Comparison of ENCODE assay signal across 8 mouse cellular contexts in genomic region chr19:34550534-34551223, GRCm38 (mm10). TPM values are rescaled to one million over a fixed set of nuclear protein-coding genes. Genes with fewer than 3 reads are reported as not detected.
DNase-seq lines count a peak whose midpoint lies in the region; ATAC-seq and TF ChIP-seq lines count a peak whose summit lies in the region.

Gene Ifit2 (plus strand): TSS chr19:34550694.

- no peak for TF ChIP-seq POLR2A in testis, adult 2 months (IDR thresholded peaks at IDR 0.05; ENCODE audit: control insufficient read depth, low read depth, low read length)

- peak; percentile 91 for ATAC-seq in cerebellum, adult (ENCODE audit: insufficient number of reproducible peaks, low FRiP score, low TSS enrichment)
- peak; percentile 97 for ATAC-seq in forebrain, embryonic 13.5 days
- ATAC-seq in neural tube, embryonic 14.5 days (ENCODE audit: low read depth), result peak; percentile 96

- peak within 1 kb of the TSS; percentile 6; the same call in 1 of the 2 replicates for H3K9ac ChIP-seq in ES-E14 (ENCODE audit: insufficient read depth, low read depth, low read length, poor library complexity, severe bottlenecking)
- H3K9ac ChIP-seq in forebrain, embryonic 13.5 days, result peak within 1 kb of the TSS; percentile 56
- peak within 1 kb of the TSS; percentile 25 for H3K9ac ChIP-seq in neural tube, embryonic 14.5 days (replicated peaks; ENCODE audit: low read depth, low read length)

- 1% methylated on average over 22 of the region's 22 CpGs for WGBS in forebrain, embryonic 13.5 days
- WGBS in neural tube, embryonic 14.5 days, result 3% methylated on average over 22 of the region's 22 CpGs

- no peak within 1 kb of the TSS for H3K27ac ChIP-seq in ES-E14 (ENCODE audit: insufficient read depth, low read depth, low read length, poor library complexity, severe bottlenecking)
- no peak within 1 kb of the TSS for H3K27ac ChIP-seq in forebrain, embryonic 13.5 days
- H3K27ac ChIP-seq in neural tube, embryonic 14.5 days (ENCODE audit: low read depth, low read length), result 0 out of 2 replicates have a peak within 1 kb of the TSS, but pooled peaks have one; percentile 23
- H3K27ac ChIP-seq in testis, adult 2 months (ENCODE audit: control insufficient read depth, insufficient read depth, low read depth, low read length), result peak within 1 kb of the TSS; percentile 3; the same call in 1 of the 2 replicates

- intact Hi-C loops in heart, postnatal 10 days (cut with DNase I), result loop anchor here (1.0 to 5.0 kb wide), 3 partner anchors 47 to 216 kb away; no protein-coding TSS in a partner anchor

- peak within 1 kb of the TSS; percentile 57 to 83 for H3K4me3 ChIP-seq in ES-E14 (ENCODE audit: insufficient read depth in 1 of 2, low read depth in 1 of 2, low read length in 2 of 2, poor library complexity in 1 of 2, severe bottlenecking in 1 of 2)
- peak within 1 kb of the TSS; percentile 48 for H3K4me3 ChIP-seq in forebrain, embryonic 13.5 days
- peak within 1 kb of the TSS; percentile 40 for H3K4me3 ChIP-seq in neural tube, embryonic 14.5 days (ENCODE audit: low read depth, low read length)
- H3K4me3 ChIP-seq in testis, adult 2 months (ENCODE audit: control insufficient read depth, low read depth, low read length), result peak within 1 kb of the TSS; percentile 78

- H3K4me1 ChIP-seq in ES-E14 (ENCODE audit: control insufficient read depth in 2 of 2, insufficient read depth in 2 of 2, low read length in 2 of 2, poor library complexity in 1 of 2), result no peaks in the 10 kb centered on the region
- H3K4me1 ChIP-seq in forebrain, embryonic 13.5 days, result 0 out of 2 replicates have a peak, but pooled peaks cover 4% of the 10 kb centered on the region
- H3K4me1 ChIP-seq in neural tube, embryonic 14.5 days (ENCODE audit: control insufficient read depth, insufficient read depth, low read length), result no peaks in the 10 kb centered on the region; the same call in 1 of the 2 replicates
- peaks cover 3% of the 10 kb centered on the region for H3K4me1 ChIP-seq in testis, adult 2 months (ENCODE audit: control insufficient read depth, insufficient read depth, low read length)

- DNase-seq in ES-E14 (ENCODE audit: low read depth, low spot score), result peak; percentile 38
- peak; percentile 83 to 85 for DNase-seq in heart, postnatal 10 days
- peak; percentile 78 for DNase-seq in layer of hippocampus, adult 11-12 months (ENCODE audit: low spot score)
- peak; percentile 71 to 72 for DNase-seq in lung, adult 18-20 months

- H3K36me3 ChIP-seq in ES-E14 (ENCODE audit: control insufficient read depth, insufficient read depth, low read length, poor library complexity, severe bottlenecking), result no peaks in the 10 kb centered on the region
- H3K36me3 ChIP-seq in forebrain, embryonic 13.5 days (ENCODE audit: poor library complexity, severe bottlenecking), result no peaks in the 10 kb centered on the region
- no peaks in the 10 kb centered on the region for H3K36me3 ChIP-seq in neural tube, embryonic 14.5 days (ENCODE audit: control insufficient read depth, insufficient read depth, low read length)
- H3K36me3 ChIP-seq in testis, adult 2 months (ENCODE audit: control insufficient read depth, insufficient read depth, low read length), result no peaks in the 10 kb centered on the region

- peak within 1 kb of the TSS; percentile 66 for H3K4me2 ChIP-seq in forebrain, embryonic 13.5 days
- H3K4me2 ChIP-seq in neural tube, embryonic 14.5 days (ENCODE audit: low read depth, low read length), result peak within 1 kb of the TSS; percentile 73

- TF ChIP-seq CTCF in testis, adult 2 months (IDR thresholded peaks at IDR 0.05; ENCODE audit: control insufficient read depth, insufficient read depth, insufficient replicate concordance, low read depth, low read length), result peak; percentile 30; the same call in 1 of the 2 replicates

- no peaks in the 10 kb centered on the region for H3K27me3 ChIP-seq in forebrain, embryonic 13.5 days
- no peaks in the 10 kb centered on the region for H3K27me3 ChIP-seq in neural tube, embryonic 14.5 days (ENCODE audit: control insufficient read depth, insufficient read depth, low read length)
- H3K27me3 ChIP-seq in testis, adult 2 months (ENCODE audit: control insufficient read depth, insufficient read depth, low read length), result no peaks in the 10 kb centered on the region

- H3K9me3 ChIP-seq in ES-E14 (ENCODE audit: control insufficient read depth, insufficient read depth, low read depth, low read length), result no peaks in the 10 kb centered on the region
- no peaks in the 10 kb centered on the region for H3K9me3 ChIP-seq in forebrain, embryonic 13.5 days (replicated peaks)
- no peaks in the 10 kb centered on the region for H3K9me3 ChIP-seq in neural tube, embryonic 14.5 days (ENCODE audit: control insufficient read depth, low read length)

- in situ Hi-C loops in ES-E14 (cut with MboI; ENCODE audit: low sequenced_read_pairs in 2 of 2, unreplicated experiment in 2 of 2), result no loop called here

TF ChIP-seq in ES-E14, 5 proteins besides CTCF, POLR2A, EP300 and RAD21:
- TF ChIP-seq CHD2 (IDR thresholded peaks at IDR 0.05; ENCODE audit: low read depth, low read length), result no peak
- no peak for TF ChIP-seq ZC3H11A (IDR thresholded peaks at IDR 0.05; ENCODE audit: borderline replicate concordance, low read depth, low read length)
- no peak for TF ChIP-seq MAFK (IDR thresholded peaks at IDR 0.05; ENCODE audit: insufficient read depth, low read depth, low read length)
- no peak for TF ChIP-seq ZNF384 (IDR thresholded peaks at IDR 0.05; ENCODE audit: low read depth, low read length)
- no peak for TF ChIP-seq HCFC1 (IDR thresholded peaks at IDR 0.05; ENCODE audit: borderline replicate concordance, insufficient read depth, low read length)

RNA-seq across cellular contexts. Expression of gene Ifit2, which starts in this region (rescaled TPM):
- total RNA-seq in ES-E14 (2012; rRNA removed), result 1.2 and 1.7 TPM in 2 replicates
- polyA plus RNA-seq in forebrain, embryonic 13.5 days (2015; fragmentation: Nextera tagmentation; extraction: Ambion mirVana), result 5.1 and 6.0 TPM in 2 replicates
- 1 to 10 TPM; 4.9 to 7.3 TPM for total RNA-seq in heart, postnatal 10 days (2021)
- 5.8 and 6.8 TPM in 2 replicates for polyA plus RNA-seq in neural tube, embryonic 14.5 days (2014; fragmentation: Nextera tagmentation; extraction: Ambion mirVana)
- polyA plus RNA-seq in testis, adult 2 months (2012; rRNA removed), result 0.05 and 0.14 TPM in 2 replicates

Comparison
In these comparisons a context has a peak if more than half of its experiments do, and no peak if none do; other contexts are left out.
1. H3K27ac ChIP-seq: peak in neural tube, embryonic 14.5 days (single experiment) and testis, adult 2 months (single experiment); none in ES-E14 (single experiment) and forebrain, embryonic 13.5 days (single experiment).
2. H3K9ac ChIP-seq: peak in every context shown above with its lines; median percentile 56 in forebrain, embryonic 13.5 days; 25 in neural tube, embryonic 14.5 days; 6 in ES-E14.
3. Peak in every context shown above with its lines, with median percentiles within 50 percentile points of each other: DNase-seq, H3K4me3 ChIP-seq and ATAC-seq.